Mouse (Mus musculus) kidney, adult 2 months (tissue): Measurements from ENCODE around the gene Apobec1.

ENCODE experiments used
- CTCF ChIP-seq: fragments of 200-500 bp; conservative IDR thresholded peaks from 2 replicates; pipeline ENCODE4 v1.5.1; 2011; ENCODE audit warnings: low read depth, mild to moderate bottlenecking, control low read depth, low read length, moderate library complexity, mixed read lengths; ENCODE audit not compliant: insufficient read depth, insufficient read length
- POLR2A ChIP-seq: fragments of 200-500 bp; IDR thresholded peaks from one replicate; pipeline ENCODE4 v1.6.1; 2011; ENCODE audit warnings: low read depth, low read length, control low read depth

GRCm38 (mm10) chr6:122545948-122546347 lies 56.3 kb downstream of the Apobec1 start:
- no peak for TF ChIP-seq POLR2A
- no peak for TF ChIP-seq CTCF
